Mouse (Mus musculus): ENCODE measurements around the gene Gk5. TPM values are rescaled to one million over a fixed set of nuclear protein-coding genes. Genes with fewer than 3 reads are reported as not detected.

Gk5 gene
- total RNA-seq, 1 experiment: 12.7 TPM

DNA sequence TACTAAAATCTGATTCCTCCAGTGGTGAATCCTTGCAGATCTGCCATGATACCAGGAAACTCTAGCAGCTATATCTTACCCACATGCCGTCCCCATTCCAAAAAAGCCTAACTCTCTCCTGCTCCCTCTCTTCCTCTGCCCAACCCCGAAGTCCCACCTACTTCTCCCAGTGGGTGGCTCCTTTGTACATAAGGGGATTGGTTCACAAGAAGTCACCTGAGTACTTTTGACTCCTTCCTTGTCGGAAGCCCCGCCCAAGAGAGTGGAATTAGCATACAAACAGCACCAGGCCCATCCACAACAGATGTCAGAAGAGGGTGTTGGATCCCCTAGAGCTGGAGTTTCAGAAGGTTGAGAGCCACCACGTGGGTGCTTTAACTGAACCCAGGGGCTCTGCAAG, 20.7 kb downstream of the Gk5 start:
- Histone ChIP-seq H3K4me1 (ENCODE audit: control insufficient read depth in 2 of 2, insufficient read depth in 2 of 2, low read length in 2 of 2, poor library complexity in 1 of 2) (peaks cover 0 to 11% of the 10 kb centered on the region in 2 experiments; a peak in 3 of 4 replicates), H3K4me3 (ENCODE audit: insufficient read depth in 1 of 2, low read depth in 1 of 2, low read length in 2 of 2, poor library complexity in 1 of 2, severe bottlenecking in 1 of 2) (peak overlapping the region; percentile 52 to 57), H3K27ac (ENCODE audit: insufficient read depth, low read depth, low read length, poor library complexity, severe bottlenecking) (peak overlapping the region; percentile 76; the same call in 1 of the 2 replicates), H3K9me3 (ENCODE audit: control insufficient read depth, insufficient read depth, low read depth, low read length) (no peaks in the 10 kb centered on the region), H3K36me3 (ENCODE audit: control insufficient read depth, insufficient read depth, low read length, poor library complexity, severe bottlenecking) (peaks cover 8% of the 10 kb centered on the region; the same call in 1 of the 2 replicates), H3K9ac (ENCODE audit: insufficient read depth, low read depth, low read length, poor library complexity, severe bottlenecking) (peak overlapping the region; percentile 58; the same call in 1 of the 2 replicates)
- in situ Hi-C loops (cut with MboI; ENCODE audit: low sequenced_read_pairs in 2 of 2, unreplicated experiment in 2 of 2): no loop called here
- DNase-seq (ENCODE audit: low read depth, low spot score): peak; percentile 84
- TF ChIP-seq ZC3H11A (IDR thresholded peaks at IDR 0.05; ENCODE audit: borderline replicate concordance, low read depth, low read length): no peak
- no peak for TF ChIP-seq HCFC1 (IDR thresholded peaks at IDR 0.05; ENCODE audit: borderline replicate concordance, insufficient read depth, low read length)
- TF ChIP-seq CHD2 (IDR thresholded peaks at IDR 0.05; ENCODE audit: low read depth, low read length): no peak
- TF ChIP-seq ZNF384 (IDR thresholded peaks at IDR 0.05; ENCODE audit: low read depth, low read length): no peak
- TF ChIP-seq MAFK (IDR thresholded peaks at IDR 0.05; ENCODE audit: insufficient read depth, low read depth, low read length): no peak

DNA sequence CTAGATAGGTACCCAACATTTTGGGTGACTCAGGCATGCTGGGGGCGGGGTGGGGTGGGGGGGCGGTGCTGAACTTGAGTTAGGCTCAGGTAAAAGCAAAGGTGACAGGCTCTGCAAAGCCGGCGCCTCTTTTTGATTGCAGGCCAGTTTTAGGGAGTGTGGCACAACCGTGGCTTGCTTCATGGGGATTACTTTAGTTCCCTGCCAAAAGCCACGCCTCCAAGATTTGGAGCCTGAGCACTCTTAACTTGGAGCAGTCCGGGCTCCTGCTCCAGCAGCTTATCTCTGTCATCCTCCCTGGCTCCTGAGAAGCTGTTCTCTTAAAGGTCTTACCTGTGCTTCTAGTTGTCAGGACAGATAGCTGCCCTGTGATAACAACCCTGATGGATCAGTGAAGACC, 21.8 kb downstream of the Gk5 start:
- Histone ChIP-seq H3K36me3 (ENCODE audit: control insufficient read depth, insufficient read depth, low read length, poor library complexity, severe bottlenecking) (peaks cover 13% of the 10 kb centered on the region), H3K27ac (ENCODE audit: insufficient read depth, low read depth, low read length, poor library complexity, severe bottlenecking) (no peak overlapping the region), H3K4me3 (ENCODE audit: insufficient read depth in 1 of 2, low read depth in 1 of 2, low read length in 2 of 2, poor library complexity in 1 of 2, severe bottlenecking in 1 of 2) (no peak overlapping the region), H3K4me1 (ENCODE audit: control insufficient read depth in 2 of 2, insufficient read depth in 2 of 2, low read length in 2 of 2, poor library complexity in 1 of 2) (peaks cover 0 to 11% of the 10 kb centered on the region in 2 experiments; a peak in 3 of 4 replicates), H3K9ac (ENCODE audit: insufficient read depth, low read depth, low read length, poor library complexity, severe bottlenecking) (no peak overlapping the region), H3K9me3 (ENCODE audit: control insufficient read depth, insufficient read depth, low read depth, low read length) (no peaks in the 10 kb centered on the region)
- in situ Hi-C loops (cut with MboI; ENCODE audit: low sequenced_read_pairs in 2 of 2, unreplicated experiment in 2 of 2): no loop called here
- DNase-seq (ENCODE audit: low read depth, low spot score): no peak
- no peak for TF ChIP-seq ZC3H11A (IDR thresholded peaks at IDR 0.05; ENCODE audit: borderline replicate concordance, low read depth, low read length)
- TF ChIP-seq MAFK (IDR thresholded peaks at IDR 0.05; ENCODE audit: insufficient read depth, low read depth, low read length): no peak
- no peak for TF ChIP-seq ZNF384 (IDR thresholded peaks at IDR 0.05; ENCODE audit: low read depth, low read length)
- no peak for TF ChIP-seq CHD2 (IDR thresholded peaks at IDR 0.05; ENCODE audit: low read depth, low read length)
- TF ChIP-seq HCFC1 (IDR thresholded peaks at IDR 0.05; ENCODE audit: borderline replicate concordance, insufficient read depth, low read length): no peak

DNA sequence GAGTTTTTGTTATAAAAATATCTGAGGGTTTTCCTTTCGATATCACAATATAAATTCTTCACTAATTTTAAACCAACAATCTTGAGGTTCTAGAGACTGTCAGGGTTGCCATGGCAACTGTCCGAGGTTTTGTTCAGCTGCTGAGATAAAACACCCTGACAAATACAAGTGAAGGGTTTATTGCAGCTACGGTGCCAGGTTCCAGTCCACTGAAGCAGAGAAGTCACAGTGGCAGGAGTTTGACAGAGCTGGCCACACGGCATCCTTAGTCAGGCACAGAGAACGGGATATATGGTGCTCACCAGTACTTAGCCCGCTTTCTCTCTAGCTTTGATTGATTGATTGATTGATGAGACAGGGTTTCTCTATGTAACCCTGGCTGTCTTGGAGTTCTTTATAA, 23.3 kb downstream of the Gk5 start:
- no peak overlapping the region for H3K9ac ChIP-seq (ENCODE audit: insufficient read depth, low read depth, low read length, poor library complexity, severe bottlenecking)
- DNase-seq (ENCODE audit: low read depth, low spot score): no peak
- no peak for TF ChIP-seq ZC3H11A (IDR thresholded peaks at IDR 0.05; ENCODE audit: borderline replicate concordance, low read depth, low read length)
- no peak for TF ChIP-seq HCFC1 (IDR thresholded peaks at IDR 0.05; ENCODE audit: borderline replicate concordance, insufficient read depth, low read length)
- no peak for TF ChIP-seq CHD2 (IDR thresholded peaks at IDR 0.05; ENCODE audit: low read depth, low read length)
- TF ChIP-seq MAFK (IDR thresholded peaks at IDR 0.05; ENCODE audit: insufficient read depth, low read depth, low read length): no peak
- no peak for TF ChIP-seq ZNF384 (IDR thresholded peaks at IDR 0.05; ENCODE audit: low read depth, low read length)
- peaks cover 22% of the 10 kb centered on the region for H3K36me3 ChIP-seq (ENCODE audit: control insufficient read depth, insufficient read depth, low read length, poor library complexity, severe bottlenecking)
- H3K4me1 ChIP-seq (ENCODE audit: control insufficient read depth in 2 of 2, insufficient read depth in 2 of 2, low read length in 2 of 2, poor library complexity in 1 of 2): peaks cover 0 to 11% of the 10 kb centered on the region in 2 experiments; a peak in 3 of 4 replicates
- H3K27ac ChIP-seq (ENCODE audit: insufficient read depth, low read depth, low read length, poor library complexity, severe bottlenecking): no peak overlapping the region
- in situ Hi-C loops (cut with MboI; ENCODE audit: low sequenced_read_pairs in 2 of 2, unreplicated experiment in 2 of 2): no loop called here
- H3K9me3 ChIP-seq (ENCODE audit: control insufficient read depth, insufficient read depth, low read depth, low read length): no peaks in the 10 kb centered on the region
- H3K4me3 ChIP-seq (ENCODE audit: insufficient read depth in 1 of 2, low read depth in 1 of 2, low read length in 2 of 2, poor library complexity in 1 of 2, severe bottlenecking in 1 of 2): no peak overlapping the region

DNA sequence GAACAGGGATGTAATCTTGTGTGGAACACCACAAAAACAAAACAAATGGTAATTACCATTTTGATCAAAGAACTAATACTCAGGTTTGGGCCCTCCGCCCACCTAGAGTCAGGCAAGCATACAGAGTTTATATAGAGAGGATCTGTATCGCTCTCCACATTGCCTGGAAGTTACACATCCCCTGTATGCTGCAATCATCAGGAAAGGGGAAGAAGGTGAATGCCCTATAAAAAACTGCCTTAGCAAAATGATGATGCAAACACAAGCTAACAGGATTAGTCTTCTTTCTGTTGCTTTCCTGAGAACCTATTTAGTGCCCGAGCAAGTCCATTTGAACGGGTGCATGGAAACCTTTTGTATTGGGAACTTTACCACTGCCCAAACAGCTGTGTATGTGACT, 24.5 kb downstream of the Gk5 start:
- peaks cover 0 to 8% of the 10 kb centered on the region in 2 experiments; a peak in 3 of 4 replicates for H3K4me1 ChIP-seq (ENCODE audit: control insufficient read depth in 2 of 2, insufficient read depth in 2 of 2, low read length in 2 of 2, poor library complexity in 1 of 2)
- H3K36me3 ChIP-seq (ENCODE audit: control insufficient read depth, insufficient read depth, low read length, poor library complexity, severe bottlenecking): peaks cover 27% of the 10 kb centered on the region
- no peak overlapping the region for H3K4me3 ChIP-seq (ENCODE audit: insufficient read depth in 1 of 2, low read depth in 1 of 2, low read length in 2 of 2, poor library complexity in 1 of 2, severe bottlenecking in 1 of 2)
- H3K9ac ChIP-seq (ENCODE audit: insufficient read depth, low read depth, low read length, poor library complexity, severe bottlenecking): no peak overlapping the region
- no peak for DNase-seq (ENCODE audit: low read depth, low spot score)
- in situ Hi-C loops (cut with MboI; ENCODE audit: low sequenced_read_pairs in 2 of 2, unreplicated experiment in 2 of 2): no loop called here
- no peak overlapping the region for H3K27ac ChIP-seq (ENCODE audit: insufficient read depth, low read depth, low read length, poor library complexity, severe bottlenecking)
- H3K9me3 ChIP-seq (ENCODE audit: control insufficient read depth, insufficient read depth, low read depth, low read length): no peaks in the 10 kb centered on the region
- TF ChIP-seq ZC3H11A (IDR thresholded peaks at IDR 0.05; ENCODE audit: borderline replicate concordance, low read depth, low read length): no peak
- TF ChIP-seq ZNF384 (IDR thresholded peaks at IDR 0.05; ENCODE audit: low read depth, low read length): no peak
- TF ChIP-seq MAFK (IDR thresholded peaks at IDR 0.05; ENCODE audit: insufficient read depth, low read depth, low read length): no peak
- no peak for TF ChIP-seq CHD2 (IDR thresholded peaks at IDR 0.05; ENCODE audit: low read depth, low read length)
- no peak for TF ChIP-seq HCFC1 (IDR thresholded peaks at IDR 0.05; ENCODE audit: borderline replicate concordance, insufficient read depth, low read length)

Data from ES-E14 (cell line).